Mouse (Mus musculus) kidney, embryonic 16.5 days (tissue): Measurements from ENCODE around the gene AC124502.3. TPM values are rescaled to one million over a fixed set of nuclear protein-coding genes. Genes with fewer than 3 reads are reported as not detected.
A peak's percentile ranks its signal among the peaks of the same experiment; 100 is the strongest.

Experiments used
- ATAC-seq: fragments of 200-750 bp; cut with Nextera tagmentation; 2 replicates; pipeline ENCODE4 v1.8.0; 2017; ENCODE audit warnings: moderate TSS enrichment; ENCODE audit not compliant: low FRiP score, low TSS enrichment
- H3K27ac ChIP-seq: fragments of 300-500 bp; sonication (generic); 2 replicates; pipeline ENCODE4 v1.5.1; 2014; ENCODE audit warnings: low read length
- H3K27me3 ChIP-seq: fragments of 300-500 bp; sonication (generic); 2 replicates; pipeline ENCODE4 v1.6.1; 2014; ENCODE audit warnings: low read length, control low read depth, mixed read lengths; ENCODE audit not compliant: insufficient read depth
- H3K36me3 ChIP-seq: fragments of 300-500 bp; sonication (generic); 2 replicates; pipeline ENCODE4 v1.6.1; 2014; ENCODE audit warnings: low read length, control low read depth, mixed read lengths; ENCODE audit not compliant: insufficient read depth
- H3K4me1 ChIP-seq: fragments of 300-500 bp; sonication (generic); 2 replicates; pipeline ENCODE4 v1.6.1; 2014; ENCODE audit warnings: low read length, control low read depth, mixed read lengths; ENCODE audit not compliant: insufficient read depth
- H3K4me2 ChIP-seq: fragments of 300-500 bp; sonication (generic); replicated peaks from 2 replicates; pipeline ENCODE4 v1.6.1; 2014; ENCODE audit warnings: low read depth, low read length
- H3K4me3 ChIP-seq: fragments of 300-500 bp; sonication (generic); 2 replicates; pipeline ENCODE4 v1.5.1; 2014; ENCODE audit warnings: mild to moderate bottlenecking, low read length
- H3K9ac ChIP-seq: fragments of 300-500 bp; sonication (generic); replicated peaks from 2 replicates; pipeline ENCODE4 v1.6.1; 2014; ENCODE audit warnings: low read length
- H3K9me3 ChIP-seq: fragments of 300-500 bp; sonication (generic); 2 replicates; pipeline ENCODE4 v1.6.1; 2016; ENCODE audit warnings: low read length, control low read depth
- WGBS: fragments of 180-500 bp; shearing (Covaris S2); extraction: QIAGEN DNeasy Blood & Tissue Kit; methylation state at CpG from one replicate; pipeline ENCODE4 v1.1.7; 2014; 5-methylcytosine and 5-hydroxymethylcytosine counted together
- polyA plus RNA-seq: library from polyadenylated mRNA; unstranded; fragments of >200 nt; fragmentation: Nextera tagmentation; extraction: Ambion mirVana; gene quantifications from 2 replicates; pipeline ENCODE4 v1.2.1, GENCODE M21; 2015

The AC124502.3 gene
- polyA plus RNA-seq, 1 experiment from 2014 or later, result 1.9 TPM

DNA sequence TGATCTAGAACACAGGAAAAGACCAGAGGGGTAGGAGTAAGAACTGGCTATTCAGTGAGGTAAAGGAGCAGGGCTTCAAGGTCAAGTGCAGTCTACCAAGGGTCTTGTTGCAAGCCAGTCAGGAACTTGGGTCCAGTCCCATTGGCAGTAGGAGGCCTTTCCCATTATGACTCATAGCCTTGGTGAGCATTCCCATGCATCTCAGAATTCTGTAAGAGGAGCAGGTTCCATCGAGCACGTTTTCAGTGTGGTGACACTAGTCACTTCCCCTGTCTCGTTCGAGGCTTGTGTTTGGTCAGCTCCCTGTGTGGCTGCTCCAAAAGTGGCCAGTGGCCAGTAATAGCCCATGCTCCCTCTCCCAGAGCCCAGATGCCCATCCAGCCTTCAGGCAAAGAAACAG lies 6.8 kb downstream of the AC124502.3 start:
- 82% methylated on average over 4 of the region's 4 CpGs for WGBS
- Histone ChIP-seq H3K27me3 (no peaks in the 10 kb centered on the region), H3K4me2 (no peak overlapping the region), H3K27ac (no peak overlapping the region), H3K4me1 (peaks cover 22% of the 10 kb centered on the region), H3K36me3 (peaks cover 13% of the 10 kb centered on the region; the same call in 1 of the 2 replicates), H3K9me3 (no peaks in the 10 kb centered on the region), H3K9ac (no peak overlapping the region), H3K4me3 (no peak overlapping the region)
- ATAC-seq, result no peak

GRCm38 (mm10) chr19:5048138-5049056 lies 9.7 kb downstream of the AC124502.3 start:
- Histone ChIP-seq H3K4me2 (no peak overlapping the region), H3K4me1 (peaks cover 31% of the 10 kb centered on the region), H3K36me3 (peaks cover 13% of the 10 kb centered on the region; the same call in 1 of the 2 replicates), H3K9me3 (no peaks in the 10 kb centered on the region), H3K4me3 (no peak overlapping the region), H3K27ac (no peak overlapping the region), H3K9ac (no peak overlapping the region), H3K27me3 (peaks cover 7% of the 10 kb centered on the region; the same call in 1 of the 2 replicates)
- 85% methylated on average over 14 of the region's 14 CpGs for WGBS
- ATAC-seq, result no peak

GRCm38 (mm10) chr19:5049325-5049724 lies 10.6 kb downstream of the AC124502.3 start:
- H3K27me3 ChIP-seq, result peaks cover 7% of the 10 kb centered on the region; the same call in 1 of the 2 replicates
- peaks cover 31% of the 10 kb centered on the region for H3K4me1 ChIP-seq
- H3K36me3 ChIP-seq, result peaks cover 9% of the 10 kb centered on the region; the same call in 1 of the 2 replicates
- H3K9me3 ChIP-seq, result no peaks in the 10 kb centered on the region
- no peak overlapping the region for H3K4me2 ChIP-seq
- no peak overlapping the region for H3K27ac ChIP-seq
- H3K9ac ChIP-seq, result no peak overlapping the region
- ATAC-seq, result no peak
- 79% methylated on average over 6 of the region's 6 CpGs for WGBS
- H3K4me3 ChIP-seq, result no peak overlapping the region

DNA sequence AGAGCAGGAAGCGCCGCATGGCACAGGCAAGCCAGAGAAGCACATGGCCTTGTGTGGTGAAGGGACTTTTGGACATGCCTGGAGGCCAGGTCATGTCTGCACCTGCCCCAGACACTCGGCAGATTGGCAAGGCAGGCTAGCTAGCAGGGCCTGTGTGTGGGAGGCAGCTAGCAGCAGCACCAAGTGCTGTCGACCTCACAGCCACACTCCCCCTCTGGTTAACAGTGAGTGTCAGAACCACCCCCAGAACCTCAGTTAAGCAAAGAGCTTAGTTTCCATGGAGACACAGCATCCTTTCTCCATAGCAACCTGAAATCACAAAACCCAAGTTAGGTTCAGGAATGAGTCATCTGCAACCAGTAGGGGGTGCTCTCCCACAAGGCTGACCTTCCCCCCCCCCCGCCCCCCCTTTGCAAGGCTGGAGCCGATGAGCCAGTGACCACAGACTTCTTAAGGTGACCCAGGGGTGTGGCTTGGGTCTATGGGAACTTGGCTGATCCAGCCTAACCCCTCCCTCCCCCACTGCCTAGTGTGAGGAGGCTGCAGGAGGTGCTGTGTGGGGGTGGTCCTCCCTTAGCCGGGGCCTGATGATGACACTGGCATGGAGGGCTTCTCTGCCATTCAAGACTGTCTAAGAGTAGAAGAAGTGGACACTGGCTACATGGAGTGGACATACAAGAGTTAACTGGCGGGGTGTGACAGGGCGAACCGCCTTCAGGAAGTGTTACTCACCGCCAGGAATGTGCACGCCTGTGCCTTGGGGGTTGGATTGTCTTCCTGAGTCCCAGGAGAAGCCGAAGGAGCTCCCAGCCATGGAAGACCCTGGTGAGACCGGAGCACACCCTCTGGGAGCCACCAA lies 11.6 kb downstream of the AC124502.3 start, which contains the start of gene Rin1:
TSS of gene Rin1 (plus strand) at position 435 of the 859 bp plus-strand sequence.
- H3K27me3 ChIP-seq, result peaks cover 7% of the 10 kb centered on the region; the same call in 1 of the 2 replicates
- H3K36me3 ChIP-seq, result peaks cover 9% of the 10 kb centered on the region; the same call in 1 of the 2 replicates
- H3K4me2 ChIP-seq, result peak within 1 kb of the TSS; percentile 46
- H3K9me3 ChIP-seq, result no peaks in the 10 kb centered on the region
- peaks cover 31% of the 10 kb centered on the region for H3K4me1 ChIP-seq
- peak within 1 kb of the TSS; percentile 11; the same call in 1 of the 2 replicates for H3K27ac ChIP-seq
- 14% methylated on average over 14 of the region's 14 CpGs for WGBS
- ATAC-seq, result peak; percentile 52
- H3K4me3 ChIP-seq, result peak within 1 kb of the TSS; percentile 43
- H3K9ac ChIP-seq, result peak within 1 kb of the TSS; percentile 51

GRCm38 (mm10) chr19:5051031-5051430 lies 12.3 kb downstream of the AC124502.3 start:
- Histone ChIP-seq H3K4me2 (peak overlapping the region; percentile 46), H3K27me3 (peaks cover 7% of the 10 kb centered on the region; the same call in 1 of the 2 replicates), H3K36me3 (peaks cover 9% of the 10 kb centered on the region; the same call in 1 of the 2 replicates), H3K4me3 (peak overlapping the region; percentile 43), H3K4me1 (peaks cover 31% of the 10 kb centered on the region), H3K9ac (peak overlapping the region; percentile 51), H3K27ac (peak overlapping the region; percentile 11; the same call in 1 of the 2 replicates), H3K9me3 (no peaks in the 10 kb centered on the region)
- ATAC-seq, result peak; percentile 28
- 9% methylated on average over 17 of the region's 17 CpGs for WGBS

GRCm38 (mm10) chr19:5051515-5051914 lies 12.8 kb downstream of the AC124502.3 start:
- peaks cover 9% of the 10 kb centered on the region; the same call in 1 of the 2 replicates for H3K36me3 ChIP-seq
- H3K9me3 ChIP-seq, result no peaks in the 10 kb centered on the region
- 44% methylated on average over 3 of the region's 3 CpGs for WGBS
- peak overlapping the region; percentile 46 for H3K4me2 ChIP-seq
- peaks cover 7% of the 10 kb centered on the region; the same call in 1 of the 2 replicates for H3K27me3 ChIP-seq
- peak overlapping the region; percentile 43 for H3K4me3 ChIP-seq
- peak overlapping the region; percentile 11; the same call in 1 of the 2 replicates for H3K27ac ChIP-seq
- H3K4me1 ChIP-seq, result peaks cover 35% of the 10 kb centered on the region
- no peak for ATAC-seq
- peak overlapping the region; percentile 51 for H3K9ac ChIP-seq

DNA sequence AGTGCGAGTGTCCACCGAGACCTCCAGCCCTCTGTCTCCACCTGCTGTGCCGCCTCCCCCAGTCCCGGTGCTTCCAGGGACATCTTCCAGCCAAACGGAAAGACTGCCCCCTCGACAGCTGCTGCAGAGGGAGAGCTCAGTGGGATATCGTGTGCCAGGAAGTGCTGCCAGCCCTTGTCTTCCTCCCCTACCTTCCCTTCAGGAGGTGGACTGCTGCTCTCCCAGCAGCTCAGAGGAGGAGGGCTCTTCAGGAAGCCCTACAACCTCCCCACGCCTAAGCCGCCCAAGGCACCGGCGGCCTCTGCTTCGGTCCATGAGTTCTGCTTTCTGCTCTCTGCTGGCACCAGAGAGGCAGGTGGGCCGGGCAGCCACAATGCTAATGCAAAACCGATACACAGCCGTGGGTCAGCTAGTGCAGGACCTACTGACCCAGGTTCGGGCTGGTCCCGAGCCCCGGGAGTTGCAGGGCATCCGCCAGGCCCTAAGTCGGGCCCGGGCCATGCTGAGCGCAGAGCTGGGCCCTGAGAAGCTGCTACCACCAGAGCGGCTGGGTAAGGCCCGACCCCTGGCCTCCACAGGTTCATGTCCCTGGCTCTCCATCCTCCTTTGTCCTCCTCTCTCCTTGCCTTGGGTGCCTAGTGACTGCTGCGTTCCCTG lies 13.6 kb downstream of the AC124502.3 start:
- Histone ChIP-seq H3K36me3 (peaks cover 7% of the 10 kb centered on the region; the same call in 1 of the 2 replicates), H3K9me3 (no peaks in the 10 kb centered on the region), H3K4me3 (no peak overlapping the region), H3K4me2 (peak overlapping the region; percentile 46), H3K27me3 (peaks cover 7% of the 10 kb centered on the region; the same call in 1 of the 2 replicates), H3K4me1 (peaks cover 37% of the 10 kb centered on the region), H3K9ac (no peak overlapping the region), H3K27ac (no peak overlapping the region)
- 23% methylated on average over 25 of the region's 25 CpGs for WGBS
- no peak for ATAC-seq

DNA sequence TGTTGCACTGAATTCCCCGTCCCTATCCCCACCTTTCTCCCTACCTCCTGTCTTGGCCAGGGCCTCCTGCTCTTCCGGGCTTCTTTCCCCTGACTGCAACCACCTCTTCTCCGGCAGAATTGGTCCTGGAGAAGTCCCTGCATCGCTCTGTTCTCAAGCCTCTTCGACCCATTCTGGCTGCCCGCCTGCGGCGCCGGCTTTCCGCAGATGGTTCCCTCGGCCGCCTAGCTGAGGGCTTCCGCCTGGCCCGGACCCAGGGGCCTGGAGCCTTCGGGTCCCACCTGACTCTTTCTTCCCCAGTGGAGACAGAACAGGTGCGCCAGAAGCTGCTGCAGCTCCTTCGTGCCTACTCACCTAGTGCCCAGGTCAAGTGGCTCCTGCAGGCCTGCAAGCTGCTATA lies 14.2 kb downstream of the AC124502.3 start:
- Histone ChIP-seq H3K9me3 (no peaks in the 10 kb centered on the region), H3K4me3 (no peak overlapping the region), H3K9ac (no peak overlapping the region), H3K36me3 (peaks cover 4% of the 10 kb centered on the region; the same call in 1 of the 2 replicates), H3K4me2 (no peak overlapping the region), H3K27me3 (peaks cover 7% of the 10 kb centered on the region; the same call in 1 of the 2 replicates), H3K27ac (no peak overlapping the region), H3K4me1 (peaks cover 39% of the 10 kb centered on the region)
- no peak for ATAC-seq
- 67% methylated on average over 17 of the region's 17 CpGs for WGBS

- ATAC-seq, result no peak
- 24% methylated on average over 9 of the region's 9 CpGs for WGBS
- H3K4me3 ChIP-seq, result no peak overlapping the region
- no peak overlapping the region for H3K27ac ChIP-seq
- peaks cover 7% of the 10 kb centered on the region; the same call in 1 of the 2 replicates for H3K27me3 ChIP-seq
- no peak overlapping the region for H3K9ac ChIP-seq
- peaks cover 50% of the 10 kb centered on the region for H3K4me1 ChIP-seq
- no peaks in the 10 kb centered on the region for H3K9me3 ChIP-seq
- no peak overlapping the region for H3K4me2 ChIP-seq
- H3K36me3 ChIP-seq, result peaks cover 4% of the 10 kb centered on the region; the same call in 1 of the 2 replicates
Observed at GRCm38 (mm10) chr19:5053909-5054308, 15.2 kb downstream of the AC124502.3 start.
